8 mouse cellular contexts compared by ENCODE assay signal in the genomic region with DNA sequence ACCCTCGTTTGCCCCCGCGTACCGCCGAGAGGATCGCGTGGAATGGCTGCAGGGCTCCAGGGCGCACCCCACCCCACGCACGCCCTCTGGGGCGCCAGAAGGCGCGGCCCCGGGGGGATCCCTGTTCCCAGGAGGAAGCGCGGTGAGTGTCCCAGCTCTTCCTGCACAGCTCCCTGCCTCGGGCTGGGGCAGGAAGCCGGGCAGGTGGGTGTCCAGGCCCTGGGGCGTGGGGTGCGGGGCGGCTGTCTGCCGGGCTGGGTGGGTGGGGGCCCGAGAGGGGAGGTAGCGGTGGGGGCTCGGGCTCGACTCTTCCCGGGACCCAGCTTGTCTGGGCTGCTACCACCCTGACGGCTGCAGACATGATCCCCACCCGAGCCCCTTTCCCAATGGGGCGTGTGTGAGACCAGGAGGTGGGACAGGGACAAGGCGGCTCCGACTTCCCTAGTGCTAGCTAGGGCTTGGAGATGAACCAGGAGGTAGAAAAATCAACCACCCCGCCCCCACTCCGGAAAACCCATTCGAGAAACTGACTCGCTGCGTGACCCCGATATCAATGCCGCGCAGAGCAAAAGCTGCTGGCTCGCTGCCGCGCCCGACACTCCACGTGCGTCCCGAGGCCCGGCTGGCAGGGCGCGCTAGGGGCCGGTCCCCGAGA.
DNase-seq lines count a peak whose midpoint lies in the region; ATAC-seq and TF ChIP-seq lines count a peak whose summit lies in the region.

No protein-coding gene starts in this region.

- peak overlapping the region; percentile 65 for H3K9ac ChIP-seq in kidney, embryonic 15.5 days

- H3K9me3 ChIP-seq in kidney, embryonic 15.5 days (replicated peaks) = no peaks in the 10 kb centered on the region

- H3K79me2 ChIP-seq in C2C12 (ENCODE audit: control insufficient read depth, insufficient read depth) = no peaks in the 10 kb centered on the region

- H3ac ChIP-seq in C2C12 (ENCODE audit: control insufficient read depth, insufficient read length, low read depth) = peak overlapping the region; percentile 64

- peak overlapping the region; percentile 31 for H3K4me3 ChIP-seq in C2C12 (ENCODE audit: insufficient read depth, poor library complexity, severe bottlenecking)
- peak overlapping the region; percentile 75 for H3K4me3 ChIP-seq in kidney, embryonic 15.5 days (replicated peaks)

- H3K27ac ChIP-seq in kidney, embryonic 15.5 days = no peak overlapping the region

- H3K36me3 ChIP-seq in C2C12 (ENCODE audit: control insufficient read depth, insufficient read depth) = no peaks in the 10 kb centered on the region
- no peaks in the 10 kb centered on the region for H3K36me3 ChIP-seq in kidney, embryonic 15.5 days

- peak; percentile 29 for DNase-seq in Muller cell, postnatal 12 days (ENCODE audit: inconsistent ontology term)
- DNase-seq in embryo, embryonic 9.5 days (ENCODE audit: extremely low spot score) = peak; percentile 59
- peak; percentile 38 to 42 for DNase-seq in heart, adult 9 months (ENCODE audit: low spot score in 2 of 2)
- peak; percentile 41 for DNase-seq in lung, postnatal 14 days
- peak; percentile 63 for DNase-seq in right cerebral cortex, postnatal 14 days
- no peak for DNase-seq in c-Kit-positive CD71-positive TER-119-positive erythroid progenitor cells, embryonic 14.5 days (ENCODE audit: low spot score)

- ATAC-seq in kidney, embryonic 15.5 days (replicated peaks; ENCODE audit: low FRiP score) = peak; percentile 72

- TF ChIP-seq CTCF in C2C12 (IDR thresholded peaks at IDR 0.05; ENCODE audit: control insufficient read depth, insufficient read depth, insufficient read length) = no peak

- under 1% methylated on average over 52 of the region's 52 CpGs for whole genome bisulfite sequencing in kidney, embryonic 15.5 days

- peak overlapping the region; percentile 98 for H3K4me2 ChIP-seq in kidney, embryonic 15.5 days

- no peaks in the 10 kb centered on the region for H3K27me3 ChIP-seq in C2C12 (ENCODE audit: control insufficient read depth, insufficient read depth, insufficient read length)
- H3K27me3 ChIP-seq in kidney, embryonic 15.5 days = peaks cover 31% of the 10 kb centered on the region

- H3K79me3 ChIP-seq in C2C12 (ENCODE audit: low read depth) = no peaks in the 10 kb centered on the region

- H3K4me1 ChIP-seq in kidney, embryonic 15.5 days = peaks cover 25% of the 10 kb centered on the region

TF ChIP-seq in C2C12, 6 proteins besides CTCF, POLR2A, EP300 and RAD21:
- no peak for TF ChIP-seq MAX (IDR thresholded peaks at IDR 0.05)
- TF ChIP-seq USF1 (IDR thresholded peaks at IDR 0.05; ENCODE audit: low read depth) = no peak
- no peak for TF ChIP-seq FOSL1 (IDR thresholded peaks at IDR 0.05; ENCODE audit: insufficient read depth, low read length, poor library complexity, severe bottlenecking)
- no peak for TF ChIP-seq MYOD1 (IDR thresholded peaks at IDR 0.05; ENCODE audit: control insufficient read depth, insufficient read length, low read depth)
- TF ChIP-seq MYOG (IDR thresholded peaks at IDR 0.05; ENCODE audit: control insufficient read depth, extremely low read depth, insufficient read length) = no peak
- no peak for TF ChIP-seq CEBPB (IDR thresholded peaks at IDR 0.05; ENCODE audit: low read depth)
